Mouse (Mus musculus) layer of hippocampus, postnatal 10 days (tissue): ENCODE data around the gene Nxpe4. TPM values are rescaled to one million over a fixed set of nuclear protein-coding genes. Genes with fewer than 3 reads are reported as not detected.
"Not testable (repeated sequence)": the region's sequence is repeated elsewhere in the genome, so short reads cannot be mapped to it uniquely, and the experiment has no call there.

Experiments used
- DNase-seq, 2 experiments: peaks; one replicate each; pipeline ENCODE4 v3.0.0; 2021; ENCODE audit warnings: low spot score in 2 of 2
- long read RNA-seq: library from polyadenylated mRNA; stranded (forward); transcript quantifications from one replicate; pipeline ENCODE4 v2.0.0, GENCODE M21; 2023
- total RNA-seq, 2 experiments: library from RNA; stranded (reverse); gene quantifications; 2 replicates each; pipeline ENCODE4 v1.2.3; 2021

Gene Nxpe4
- 10 to 100 TPM; 11.6 to 13.4 TPM for total RNA-seq
- long read RNA-seq, partial matches to known transcripts: 2 of 17 reads
- long read RNA-seq, other reads (novel, unspliced or antisense): 15 of 17 reads

DNA sequence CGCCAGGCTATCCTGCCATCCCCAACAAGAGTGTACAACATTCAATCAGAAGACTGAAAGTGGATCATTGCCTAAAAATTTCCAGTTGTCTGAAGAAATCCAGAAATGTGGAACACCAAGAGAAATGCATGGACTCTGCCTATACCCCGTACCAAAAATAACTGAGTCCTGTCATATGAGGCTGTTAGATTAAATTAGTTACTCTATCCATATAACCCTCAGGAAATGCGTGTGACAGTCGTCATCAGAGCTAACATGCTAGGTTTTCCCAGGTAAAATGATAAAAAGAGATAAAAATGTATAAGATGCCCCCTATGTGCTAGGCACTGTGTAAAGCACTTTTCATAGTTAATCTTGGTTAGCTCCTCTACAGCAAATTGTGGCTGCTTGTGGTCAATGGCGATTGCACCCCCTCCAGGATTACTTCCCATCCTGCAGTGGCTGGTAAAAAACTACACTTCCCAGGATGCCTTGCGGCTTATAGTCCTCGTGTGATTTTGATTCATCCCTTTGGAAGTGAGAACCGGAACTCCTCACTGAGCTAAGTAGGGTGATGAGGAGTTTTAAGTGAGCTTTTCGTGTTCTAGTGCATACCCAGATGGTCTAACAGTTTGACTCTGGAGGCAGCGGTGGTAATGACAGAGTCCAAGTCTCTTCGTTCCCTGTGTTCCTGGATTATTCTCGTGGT is at the start of gene Nxpe4:
Gene Nxpe4, plus strand, starts transcription at position 519 of the 688 bp plus-strand sequence.
- DNase-seq: peak; percentile 83 to 86

- DNase-seq: no peak
Measured at GRCm38 (mm10) chr9:48126815-48127214, 35.0 kb upstream of the Nxpe4 start.

- no peak for DNase-seq
Measured at GRCm38 (mm10) chr9:48137507-48137906, 24.3 kb upstream of the Nxpe4 start.

DNA sequence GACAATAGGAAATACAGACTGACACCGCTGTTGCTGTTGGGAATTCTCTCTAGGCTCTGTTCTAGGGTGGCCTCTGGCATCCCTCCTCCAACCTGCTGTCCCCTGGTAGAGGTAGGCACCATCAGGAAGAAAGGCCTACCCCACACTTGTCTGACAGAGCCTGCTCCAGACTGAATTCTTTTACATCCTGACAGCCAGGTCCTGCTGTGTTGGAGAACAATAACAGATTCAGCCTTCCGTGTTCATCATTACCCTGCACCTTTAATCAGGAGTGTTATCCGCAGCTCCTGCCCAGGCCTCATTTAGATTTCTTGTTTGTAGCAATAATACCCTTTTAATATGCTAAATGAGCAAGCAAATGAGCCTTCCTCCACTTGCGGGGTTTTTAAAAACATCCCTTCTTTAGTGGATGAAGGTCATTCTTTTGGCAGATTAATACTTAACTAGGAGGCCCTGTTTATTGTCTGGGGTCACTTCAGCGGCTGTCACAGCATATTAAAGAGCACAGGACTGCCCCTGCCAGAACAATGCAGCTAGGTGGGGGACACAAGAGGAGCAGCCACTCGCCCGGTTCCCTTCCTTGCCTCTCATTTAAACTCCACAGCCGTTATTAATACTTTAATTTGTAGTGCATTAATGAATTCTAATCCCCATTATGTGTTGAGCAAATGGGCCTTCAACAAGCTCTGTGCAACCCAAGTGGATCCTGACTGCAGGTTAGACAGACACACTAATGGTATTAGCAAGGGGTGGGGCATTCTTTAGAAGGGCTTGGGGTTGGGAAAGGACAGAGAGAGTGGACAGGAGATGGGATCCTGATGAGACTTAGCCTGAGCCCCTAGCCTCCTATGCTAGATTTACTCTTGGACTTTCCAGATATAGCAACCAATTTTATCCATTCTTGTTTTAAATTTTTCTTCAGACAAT is 21.1 kb upstream of the Nxpe4 start:
- DNase-seq: no peak

DNA sequence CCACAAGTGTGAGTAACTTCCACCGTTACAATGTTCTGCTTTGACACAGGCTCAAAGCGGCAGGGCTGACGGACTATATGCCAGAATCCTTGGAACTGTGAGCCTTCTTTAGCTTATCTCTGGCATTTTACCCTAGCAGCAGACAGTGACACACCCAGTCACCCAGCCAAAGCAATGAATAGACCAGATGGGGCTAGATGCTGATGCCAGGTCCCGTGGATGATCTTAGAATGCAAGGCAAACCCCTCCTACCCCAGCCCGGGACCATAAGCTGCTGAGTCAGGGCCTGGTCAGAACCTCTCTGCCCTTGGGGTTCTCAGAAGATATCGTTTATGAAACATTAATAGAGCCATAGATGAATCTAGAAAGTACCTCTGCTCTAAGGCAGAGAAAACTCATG is 19.2 kb upstream of the Nxpe4 start:
- no peak for DNase-seq

DNA sequence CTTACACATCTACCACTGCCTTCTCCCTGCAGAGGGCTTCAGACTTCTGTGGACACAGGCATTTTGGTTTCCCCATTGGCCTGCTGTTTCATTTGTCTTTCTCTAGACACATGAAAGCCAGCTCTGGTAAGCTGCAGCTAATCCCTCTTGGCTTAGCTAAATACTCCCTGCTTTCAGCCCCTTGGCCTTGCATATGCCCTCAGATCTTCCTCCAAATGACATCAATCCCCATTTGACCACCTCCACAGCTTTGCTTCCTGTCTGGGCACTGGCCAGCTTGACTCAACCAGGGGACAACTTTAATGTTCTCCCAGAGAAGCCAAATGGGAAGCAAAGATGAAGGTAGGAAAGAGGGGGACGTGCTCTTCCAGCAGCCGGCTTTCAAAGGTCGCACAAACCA is 15.1 kb upstream of the Nxpe4 start:
- no peak for DNase-seq

DNA sequence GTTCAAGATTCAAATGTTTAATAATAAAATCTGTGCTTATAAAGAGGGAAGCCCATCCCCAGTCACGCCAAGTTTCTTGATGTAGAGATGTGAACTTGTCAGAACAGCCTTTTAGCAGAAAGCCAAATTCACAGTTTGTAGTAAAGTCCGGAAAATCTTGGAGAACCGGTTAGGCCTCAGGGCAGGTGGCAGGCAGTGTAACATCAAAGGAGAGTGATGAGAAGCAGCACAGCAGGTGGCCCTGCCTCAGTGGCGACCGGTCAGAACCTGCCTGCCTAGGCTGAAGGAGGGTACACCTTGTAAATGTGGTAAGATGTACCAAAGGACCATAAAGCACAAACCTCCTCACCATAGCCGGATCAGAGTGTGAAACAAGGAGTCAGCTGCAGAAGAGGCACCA is 4.7 kb downstream of the Nxpe4 start:
- not testable (repeated sequence) for DNase-seq

GRCm38 (mm10) chr9:48176764-48177163 is 14.9 kb downstream of the Nxpe4 start:
- DNase-seq: no peak

GRCm38 (mm10) chr9:48181300-48181699 is 19.5 kb downstream of the Nxpe4 start:
- DNase-seq: no peak

DNA sequence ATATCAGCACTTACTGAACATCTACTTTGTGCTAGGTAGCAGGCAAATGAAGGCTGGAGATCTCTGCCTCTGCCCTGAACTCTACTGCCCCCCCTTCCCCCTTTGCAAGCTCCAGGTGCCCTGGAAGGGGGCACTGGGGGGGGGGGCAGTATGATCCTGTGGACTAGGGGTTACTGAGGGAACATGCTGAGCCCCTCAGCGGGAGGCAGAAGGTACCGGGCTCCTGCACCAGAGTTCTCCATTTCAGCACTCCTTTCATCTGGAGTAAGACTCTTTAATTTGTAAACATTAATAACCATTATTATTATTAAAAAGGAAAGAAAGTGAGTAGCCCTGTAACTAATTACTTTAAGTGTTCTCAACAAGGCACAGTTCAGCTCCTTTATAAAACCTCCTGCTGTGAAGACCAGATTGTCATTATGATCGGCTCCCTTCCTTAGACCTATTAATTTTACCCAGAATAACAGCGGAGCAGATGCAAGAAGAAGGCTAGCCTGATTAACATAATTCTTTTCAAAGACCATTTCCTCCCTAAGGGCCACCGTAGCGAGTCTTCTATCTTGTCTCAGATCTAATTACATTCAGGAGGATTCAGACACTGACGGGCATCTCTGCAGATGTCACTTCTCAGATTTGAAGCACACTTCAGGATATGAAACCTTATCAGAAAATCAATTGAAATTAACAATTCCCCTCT is 21.0 kb downstream of the Nxpe4 start:
- DNase-seq: no peak

GRCm38 (mm10) chr9:48184319-48184718 is 22.5 kb downstream of the Nxpe4 start:
- peak; percentile 63 to 64 for DNase-seq

DNA sequence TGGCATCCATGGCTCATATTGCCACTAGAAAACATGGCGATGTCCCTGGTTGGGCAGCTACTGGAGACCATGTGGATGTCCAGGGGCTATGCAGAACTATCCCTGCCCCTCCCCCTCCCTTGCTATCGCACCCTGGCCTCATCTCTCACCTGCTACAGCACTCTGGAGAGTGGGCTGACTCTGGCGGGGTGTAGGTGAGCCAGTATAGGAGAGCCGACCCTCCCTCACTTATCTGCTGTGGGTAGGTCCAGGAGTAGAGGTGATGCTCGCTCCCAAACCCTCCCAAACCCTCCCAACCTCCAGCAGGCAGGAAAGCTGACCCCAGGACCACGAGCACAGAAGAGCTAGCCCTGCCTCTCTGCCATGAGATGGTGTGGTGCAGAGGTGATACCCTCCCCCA is 27.0 kb downstream of the Nxpe4 start:
- no peak for DNase-seq

DNA sequence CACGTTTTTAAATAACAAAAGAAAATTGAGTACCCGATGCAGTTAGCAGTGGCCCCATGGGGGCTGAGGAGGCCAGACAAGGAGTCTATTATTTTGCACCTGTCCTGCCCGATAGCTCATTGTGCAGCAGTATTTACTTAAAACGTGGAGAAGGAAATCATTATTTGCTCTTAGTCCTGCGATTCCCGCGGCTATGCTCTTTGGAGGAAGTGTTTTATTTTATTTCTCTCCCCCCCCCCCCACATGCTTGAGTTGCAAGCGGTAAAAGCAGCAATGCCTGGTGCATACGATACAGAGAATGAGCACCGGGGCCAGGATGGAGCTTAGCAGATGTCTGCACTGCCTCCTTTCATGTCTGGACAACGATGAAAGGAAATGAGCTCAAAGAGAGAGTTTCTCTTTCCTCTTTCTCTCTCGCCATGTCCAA is 35.6 kb downstream of the Nxpe4 start:
- DNase-seq: no peak

DNA sequence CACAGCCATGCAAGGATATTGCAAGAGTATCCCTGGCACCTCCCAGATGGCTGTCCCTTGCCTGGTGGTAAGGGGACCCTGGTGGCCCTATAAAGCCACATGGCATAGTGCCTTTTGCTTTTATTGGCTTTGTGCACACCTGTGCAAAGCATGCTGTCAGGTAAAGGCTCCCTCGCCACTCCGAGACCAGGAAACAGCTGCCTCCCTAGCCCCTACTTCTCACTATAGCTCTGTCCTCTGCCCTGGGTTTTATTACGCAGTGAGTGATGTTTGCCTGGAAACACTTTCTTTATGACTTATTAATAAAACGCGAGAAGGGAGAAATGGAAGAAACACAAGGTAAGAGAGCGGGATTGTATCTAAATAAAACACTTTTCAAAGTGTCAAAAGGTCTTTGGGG is 49.1 kb downstream of the Nxpe4 start:
- DNase-seq: no peak

GRCm38 (mm10) chr9:48211912-48212311 is 50.1 kb downstream of the Nxpe4 start:
- DNase-seq: no peak

GRCm38 (mm10) chr9:48214751-48215150 is 52.9 kb downstream of the Nxpe4 start:
- no peak for DNase-seq

DNA sequence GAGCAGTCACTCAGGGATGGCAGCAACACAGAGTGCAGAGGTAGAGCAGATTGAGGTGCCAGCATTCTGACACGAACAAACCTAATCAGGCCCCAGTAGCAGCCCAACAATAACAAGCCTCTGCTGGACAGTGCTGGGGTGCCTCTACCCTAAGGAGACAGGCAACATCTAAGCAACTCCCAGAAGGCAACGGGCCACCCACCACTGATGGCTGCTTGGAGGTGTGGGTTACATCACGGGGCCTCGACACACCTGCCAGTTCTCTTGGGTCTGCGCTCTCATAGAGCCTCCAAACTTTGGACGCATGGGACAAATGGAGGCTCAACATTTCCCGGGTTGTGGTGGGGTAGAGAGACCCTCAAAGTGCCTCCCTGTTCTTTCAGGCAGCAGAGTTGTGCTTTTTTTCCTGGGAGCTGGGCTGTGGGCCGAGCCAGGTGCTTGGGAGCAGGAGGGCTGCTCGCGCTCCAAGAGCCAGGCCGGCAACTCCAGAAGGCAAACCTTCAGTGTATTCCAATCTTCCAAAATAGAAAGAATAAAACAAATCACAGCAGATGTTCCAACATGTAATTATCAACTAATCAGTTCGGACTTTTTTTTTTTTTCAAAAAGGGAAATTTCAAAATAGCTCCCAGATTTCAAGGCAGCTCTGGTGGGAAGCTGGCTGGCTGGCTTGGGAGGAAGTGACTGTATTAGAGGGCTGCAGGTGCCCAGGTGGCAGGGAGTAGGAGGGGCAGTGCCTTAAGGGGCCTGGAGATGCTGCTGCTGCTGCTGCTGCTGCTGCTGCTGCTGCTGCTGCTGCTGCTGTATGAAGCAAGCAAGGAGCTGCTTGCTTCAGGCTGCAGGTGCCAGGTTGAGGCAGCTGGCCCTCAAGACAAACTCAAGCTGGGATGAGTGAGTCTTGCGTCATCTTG is 54.5 kb downstream of the Nxpe4 start:
- DNase-seq: peak; percentile 52 to 67

- no peak for DNase-seq
Measured at GRCm38 (mm10) chr9:48230706-48231105, 68.9 kb downstream of the Nxpe4 start.

- no peak for DNase-seq
Measured at GRCm38 (mm10) chr9:48236455-48236854, 74.6 kb downstream of the Nxpe4 start.

- DNase-seq: no peak
Measured at GRCm38 (mm10) chr9:48238153-48238755, 76.4 kb downstream of the Nxpe4 start.
